Mouse (Mus musculus) bone marrow macrophage, adult 2 months (primary cell): Measurements from ENCODE around the gene C1qtnf3.
"Not testable (repeated sequence)": the region's sequence is repeated elsewhere in the genome, so short reads cannot be mapped to it uniquely, and the experiment has no call there.

ENCODE experiments used
- CTCF ChIP-seq: IDR thresholded peaks from 2 replicates; pipeline ENCODE4 v1.5.1; 2012; ENCODE audit warnings: low read depth, mild to moderate bottlenecking, low read length, moderate library complexity
- POLR2A ChIP-seq: IDR thresholded peaks from 2 replicates; pipeline ENCODE4 v1.6.1; 2012; ENCODE audit warnings: mild to moderate bottlenecking, low read depth, low read length, borderline replicate concordance

DNA sequence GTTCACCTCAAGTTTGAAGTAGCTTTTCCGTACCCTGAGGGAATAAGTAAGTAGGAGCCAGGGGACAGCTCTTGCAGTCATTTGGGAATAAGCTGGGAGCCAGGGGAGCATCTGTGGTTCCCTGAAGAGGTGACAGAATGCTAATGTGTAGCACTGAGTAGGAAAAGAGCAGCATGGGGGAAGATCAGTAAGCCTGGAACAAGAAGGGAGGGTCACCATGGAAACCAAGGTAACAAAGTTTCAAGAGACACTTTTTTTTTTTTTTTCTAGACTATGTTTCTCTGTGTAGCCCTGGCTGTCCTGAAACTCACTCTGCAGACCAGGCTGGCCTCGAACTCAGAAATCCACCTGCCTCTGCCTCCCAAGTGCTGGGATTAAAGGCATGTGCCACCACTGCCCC, 34.3 kb downstream of the C1qtnf3 start:
- TF ChIP-seq CTCF, POLR2A: not testable (repeated sequence)
